Mouse (Mus musculus) lung, embryonic 15.5 days (tissue): Measurements from ENCODE around the gene Fcf1. TPM values are rescaled to one million over a fixed set of nuclear protein-coding genes. Genes with fewer than 3 reads are reported as not detected.

Experiments
- ATAC-seq: fragments of 200-750 bp; cut with Nextera tagmentation; 2 replicates; pipeline ENCODE4 v1.8.0; 2017; ENCODE audit warnings: moderate number of reproducible peaks, borderline replicate concordance; ENCODE audit not compliant: low FRiP score, low TSS enrichment; ENCODE audit errors: extremely low read depth
- H3K27ac ChIP-seq: fragments of 300-500 bp; sonication (generic); 2 replicates; pipeline ENCODE4 v1.5.1; 2015; ENCODE audit warnings: moderate library complexity, mild to moderate bottlenecking, inconsistent platforms
- H3K27me3 ChIP-seq: fragments of 300-500 bp; sonication (generic); 2 replicates; pipeline ENCODE4 v1.6.1; 2015; ENCODE audit warnings: inconsistent platforms
- H3K36me3 ChIP-seq: fragments of 300-500 bp; sonication (generic); 2 replicates; pipeline ENCODE4 v1.6.1; 2015; ENCODE audit warnings: inconsistent platforms
- H3K4me1 ChIP-seq: fragments of 300-500 bp; sonication (generic); 2 replicates; pipeline ENCODE4 v1.6.1; 2015; ENCODE audit warnings: inconsistent platforms
- H3K4me2 ChIP-seq: fragments of 300-500 bp; sonication (generic); 2 replicates; pipeline ENCODE4 v1.6.1; 2015; ENCODE audit warnings: inconsistent platforms, mild to moderate bottlenecking, moderate library complexity
- H3K4me3 ChIP-seq: fragments of 300-500 bp; sonication (generic); 2 replicates; pipeline ENCODE4 v1.5.1; 2015; ENCODE audit warnings: mild to moderate bottlenecking, inconsistent platforms
- H3K9ac ChIP-seq: fragments of 300-500 bp; sonication (generic); 2 replicates; pipeline ENCODE4 v1.6.1; 2015; ENCODE audit warnings: inconsistent platforms
- H3K9me3 ChIP-seq: fragments of 300-500 bp; sonication (generic); 2 replicates; pipeline ENCODE4 v1.6.1; 2016; ENCODE audit warnings: inconsistent platforms
- WGBS: fragments of 180-500 bp; shearing (Covaris S2); methylation state at CpG from one replicate; pipeline ENCODE4 v1.1.7; 2015; 5-methylcytosine and 5-hydroxymethylcytosine counted together
- polyA plus RNA-seq: library from polyadenylated mRNA; unstranded; fragments of >200 nt; fragmentation: Nextera tagmentation; extraction: Ambion mirVana; gene quantifications from 2 replicates; pipeline ENCODE4 v1.2.1, GENCODE M21; 2015

Gene Fcf1
- 139 and 144 TPM in 2 replicates for polyA plus RNA-seq

DNA sequence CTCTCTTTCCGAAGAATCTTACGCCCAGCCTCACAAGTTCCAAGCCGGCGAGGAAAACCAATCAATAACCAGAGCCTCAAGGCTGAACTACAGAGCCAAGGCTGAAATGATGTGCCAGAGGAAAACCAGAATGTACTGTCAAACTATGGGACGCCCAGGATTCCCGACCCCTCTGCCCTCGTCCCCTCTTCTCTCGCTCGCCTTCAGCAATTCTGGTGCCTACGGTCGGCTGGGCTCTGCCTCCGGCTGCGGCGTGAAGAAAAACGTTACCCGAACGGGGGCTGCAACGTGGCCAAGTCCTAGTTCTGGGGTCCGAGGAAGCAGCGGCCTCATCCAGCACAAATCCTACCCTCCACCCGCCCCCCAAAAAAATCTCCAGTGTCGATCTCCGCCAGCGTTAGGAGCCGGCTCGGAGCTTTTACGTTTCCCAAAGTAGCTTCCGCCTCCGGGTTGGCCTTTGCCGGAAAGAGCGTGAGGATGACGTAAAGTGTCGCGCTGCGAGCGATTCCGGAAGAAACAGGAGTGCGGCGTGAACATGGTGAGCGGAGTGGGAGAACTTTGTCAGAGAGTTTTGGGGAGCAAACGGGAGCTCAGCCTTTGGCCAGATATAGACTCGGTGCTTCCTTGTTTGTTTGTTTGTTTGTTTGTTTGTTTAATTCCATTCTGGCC lies at the start of gene Fcf1, which contains the start of gene Arel1:
Gene Fcf1 (plus strand): TSS at position 470 of the 669 bp plus-strand sequence.
Gene Arel1 (minus strand): TSS at position 473 of the 669 bp plus-strand sequence.
- Histone ChIP-seq H3K9me3 (no peaks in the 10 kb centered on the region), H3K9ac (peak within 1 kb of the TSS; percentile 70), H3K27me3 (no peaks in the 10 kb centered on the region), H3K4me1 (peaks cover 15% of the 10 kb centered on the region), H3K36me3 (peaks cover 21% of the 10 kb centered on the region), H3K27ac (0 out of 2 replicates have a peak within 1 kb of the TSS, but pooled peaks have one; percentile 34), H3K4me3 (peak within 1 kb of the TSS; percentile 84), H3K4me2 (peak within 1 kb of the TSS; percentile 75)
- peak; percentile 76 for ATAC-seq
- WGBS: under 1% methylated on average over 42 of the region's 42 CpGs

DNA sequence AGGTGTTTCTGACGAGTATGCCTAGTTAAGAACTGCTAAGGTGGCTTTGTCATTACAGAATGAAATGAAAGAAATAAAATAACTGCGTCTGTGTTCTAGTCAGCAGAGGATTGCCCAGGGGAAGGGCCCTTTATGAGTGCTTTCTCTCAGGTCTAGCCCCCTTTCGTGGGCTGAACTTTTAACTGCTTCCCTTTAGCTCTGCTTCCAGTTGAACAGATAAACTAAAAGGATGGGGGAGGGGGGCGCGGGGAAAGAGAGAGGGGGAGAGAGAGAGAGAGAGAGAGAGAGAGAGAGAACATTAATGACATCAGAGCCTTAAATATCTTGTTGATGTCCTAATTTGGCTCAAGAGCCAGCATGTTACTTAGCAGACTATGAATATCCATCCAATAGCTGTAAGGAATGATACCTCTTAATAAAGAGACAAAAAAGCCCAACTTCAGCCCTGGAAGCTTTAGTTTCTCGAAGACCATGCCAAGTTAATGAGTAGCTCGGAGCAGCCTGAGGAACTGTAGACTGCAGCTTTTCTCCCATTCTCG lies 48.7 kb upstream of the Fcf1 start:
- no peak overlapping the region for H3K4me3 ChIP-seq
- no peaks in the 10 kb centered on the region for H3K27me3 ChIP-seq
- H3K36me3 ChIP-seq: peaks cover 37% of the 10 kb centered on the region
- H3K4me2 ChIP-seq: no peak overlapping the region
- no peak overlapping the region for H3K27ac ChIP-seq
- WGBS: 69% methylated on average over 8 of the region's 8 CpGs
- no peaks in the 10 kb centered on the region for H3K4me1 ChIP-seq
- no peak overlapping the region for H3K9ac ChIP-seq
- no peak for ATAC-seq
- no peaks in the 10 kb centered on the region for H3K9me3 ChIP-seq

DNA sequence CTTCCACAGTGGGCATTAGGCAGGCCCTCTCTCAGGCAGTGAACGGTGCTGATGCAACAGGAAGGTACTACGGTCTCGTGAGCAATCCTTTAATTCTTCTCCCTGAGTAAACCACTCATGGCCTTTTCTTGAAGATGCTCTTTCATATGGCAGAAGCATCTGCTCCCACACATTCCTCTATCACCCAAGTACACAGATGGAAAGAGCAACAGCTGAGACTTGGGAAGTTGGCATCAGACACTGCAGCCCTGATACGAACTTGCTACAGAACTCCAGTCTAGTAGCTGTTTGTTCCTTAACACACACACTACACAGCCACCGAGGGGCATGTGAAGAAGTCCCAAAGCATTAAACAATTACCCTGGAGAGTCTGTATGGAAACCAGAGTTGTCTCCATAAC lies 46.4 kb upstream of the Fcf1 start:
- Histone ChIP-seq H3K27me3 (no peaks in the 10 kb centered on the region), H3K9ac (no peak overlapping the region), H3K4me1 (no peaks in the 10 kb centered on the region), H3K9me3 (no peaks in the 10 kb centered on the region), H3K4me2 (no peak overlapping the region), H3K4me3 (no peak overlapping the region), H3K36me3 (peaks cover 53% of the 10 kb centered on the region), H3K27ac (no peak overlapping the region)
- ATAC-seq: no peak
- 87% methylated on average over 5 of the region's 5 CpGs for WGBS

DNA sequence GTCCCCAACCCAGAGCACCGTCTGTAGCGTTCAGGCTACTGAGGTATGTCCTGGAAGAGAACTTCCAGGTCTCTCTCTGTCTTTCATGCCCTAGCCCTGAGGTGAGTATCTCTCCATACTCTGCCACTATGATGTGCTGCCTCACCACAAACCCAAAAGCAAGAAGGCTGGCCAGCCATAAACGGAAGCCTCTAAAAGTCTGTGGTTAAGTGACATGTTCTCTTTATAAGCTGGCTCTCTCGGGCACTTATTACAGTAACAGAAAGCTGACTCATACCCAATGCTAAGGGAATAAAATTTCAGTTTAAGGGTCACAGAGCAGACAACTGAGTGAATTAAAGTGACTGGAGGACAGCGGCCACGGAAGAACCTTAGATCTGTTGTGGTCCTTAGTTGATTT lies 44.2 kb upstream of the Fcf1 start:
- peaks cover 61% of the 10 kb centered on the region for H3K36me3 ChIP-seq
- H3K4me3 ChIP-seq: no peak overlapping the region
- no peak overlapping the region for H3K4me2 ChIP-seq
- H3K27ac ChIP-seq: no peak overlapping the region
- H3K27me3 ChIP-seq: no peaks in the 10 kb centered on the region
- no peak for ATAC-seq
- H3K4me1 ChIP-seq: no peaks in the 10 kb centered on the region
- no peaks in the 10 kb centered on the region for H3K9me3 ChIP-seq
- WGBS: 91% methylated on average over 6 of the region's 6 CpGs
- H3K9ac ChIP-seq: no peak overlapping the region

DNA sequence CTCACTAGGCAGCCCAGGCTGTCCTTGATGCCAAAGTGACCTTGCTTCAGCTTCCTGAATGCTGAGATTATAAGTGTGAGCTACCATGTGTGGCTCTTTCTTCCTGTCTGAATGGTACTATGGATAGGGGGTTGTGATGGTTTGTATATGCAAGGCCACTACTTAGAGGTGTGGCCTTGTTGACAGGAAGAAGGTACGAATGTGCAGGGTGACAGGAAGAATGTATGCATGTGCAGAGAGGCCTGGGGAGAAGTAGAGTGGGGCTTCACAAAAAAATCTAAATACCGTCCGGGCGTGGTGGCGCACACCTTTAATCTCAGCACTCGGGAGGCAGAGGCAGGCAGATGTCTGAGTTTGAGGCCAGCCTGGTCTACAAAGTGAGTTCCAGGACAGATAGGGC lies 38.5 kb upstream of the Fcf1 start:
- Histone ChIP-seq H3K4me1 (no peaks in the 10 kb centered on the region), H3K27me3 (no peaks in the 10 kb centered on the region), H3K27ac (no peak overlapping the region), H3K9me3 (no peaks in the 10 kb centered on the region), H3K9ac (no peak overlapping the region), H3K4me3 (no peak overlapping the region), H3K4me2 (no peak overlapping the region), H3K36me3 (peaks cover 69% of the 10 kb centered on the region)
- ATAC-seq: no peak
- 91% methylated on average over 6 of the region's 6 CpGs for WGBS

DNA sequence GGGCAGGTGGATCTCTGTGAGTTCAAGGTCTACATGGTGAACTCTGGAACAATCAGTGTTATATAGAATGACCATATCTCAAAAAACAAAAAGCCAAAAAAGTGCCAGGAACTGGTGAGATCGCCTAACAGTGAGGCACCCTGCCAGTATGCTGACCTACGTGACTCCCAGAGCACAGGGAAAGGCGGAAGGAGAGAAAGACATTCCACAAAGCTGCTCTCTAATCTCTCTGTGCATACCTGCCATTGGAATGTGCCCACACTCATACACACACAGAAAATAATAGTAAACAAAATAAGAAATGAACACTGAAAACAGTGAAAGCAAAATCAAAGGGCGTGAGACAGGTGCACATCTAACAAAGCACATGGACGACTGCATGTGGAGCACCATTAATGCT lies 35.4 kb upstream of the Fcf1 start:
- WGBS: 80% methylated on average over 5 of the region's 5 CpGs
- ATAC-seq: no peak
- Histone ChIP-seq H3K4me3 (no peak overlapping the region), H3K9me3 (no peaks in the 10 kb centered on the region), H3K9ac (no peak overlapping the region), H3K27ac (no peak overlapping the region), H3K36me3 (peaks cover 60% of the 10 kb centered on the region), H3K27me3 (no peaks in the 10 kb centered on the region), H3K4me2 (no peak overlapping the region), H3K4me1 (no peaks in the 10 kb centered on the region)

DNA sequence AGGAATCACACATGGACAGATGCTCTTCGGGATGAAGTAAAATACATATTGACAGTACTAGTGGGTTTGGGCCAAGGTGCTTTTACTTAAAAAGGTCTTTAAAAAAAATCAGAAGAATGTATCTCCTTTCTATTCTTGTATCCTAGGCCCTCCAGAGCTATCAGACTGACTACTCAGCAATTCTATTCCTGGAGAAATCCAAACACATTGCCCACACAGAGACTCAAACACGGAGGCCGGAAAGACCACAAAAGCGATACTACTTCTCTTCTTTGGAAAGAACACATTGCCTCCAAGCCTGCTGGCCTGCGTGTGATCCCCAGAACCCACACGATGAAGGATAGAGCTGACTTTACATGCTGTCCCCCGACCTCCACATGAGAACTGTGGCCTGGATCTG lies 31.6 kb upstream of the Fcf1 start:
- H3K4me1 ChIP-seq: 0 out of 2 replicates have a peak, but pooled peaks cover 3% of the 10 kb centered on the region
- no peak overlapping the region for H3K4me2 ChIP-seq
- H3K36me3 ChIP-seq: peaks cover 47% of the 10 kb centered on the region
- no peak for ATAC-seq
- no peak overlapping the region for H3K9ac ChIP-seq
- H3K4me3 ChIP-seq: no peak overlapping the region
- no peaks in the 10 kb centered on the region for H3K27me3 ChIP-seq
- WGBS: 81% methylated on average over 7 of the region's 7 CpGs
- H3K9me3 ChIP-seq: no peaks in the 10 kb centered on the region
- no peak overlapping the region for H3K27ac ChIP-seq

DNA sequence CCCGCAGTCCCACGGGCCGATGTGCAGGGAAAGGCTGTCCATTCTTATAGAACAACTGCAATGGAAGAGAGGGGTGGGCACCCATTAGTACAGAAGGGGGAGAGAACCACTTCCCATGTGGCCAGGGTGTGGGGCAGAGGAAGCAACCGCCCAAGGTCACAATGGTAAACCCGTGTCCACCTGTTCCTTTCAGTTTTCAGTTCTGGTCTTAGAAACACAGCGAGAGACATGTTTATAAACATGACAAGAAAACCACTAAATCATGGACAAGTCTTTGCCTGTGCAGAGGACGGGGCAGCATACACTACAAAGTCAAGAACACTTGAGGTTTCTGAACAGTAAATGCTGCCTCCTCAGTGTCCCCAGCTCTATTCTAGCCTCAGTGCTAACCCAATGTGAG lies 30.4 kb upstream of the Fcf1 start:
- H3K9me3 ChIP-seq: no peaks in the 10 kb centered on the region
- H3K27me3 ChIP-seq: no peaks in the 10 kb centered on the region
- peaks cover 39% of the 10 kb centered on the region; the same call in 1 of the 2 replicates for H3K36me3 ChIP-seq
- H3K4me3 ChIP-seq: no peak overlapping the region
- no peak overlapping the region for H3K27ac ChIP-seq
- 80% methylated on average over 7 of the region's 7 CpGs for WGBS
- H3K4me1 ChIP-seq: 0 out of 2 replicates have a peak, but pooled peaks cover 3% of the 10 kb centered on the region
- ATAC-seq: no peak
- H3K9ac ChIP-seq: no peak overlapping the region
- H3K4me2 ChIP-seq: no peak overlapping the region

DNA sequence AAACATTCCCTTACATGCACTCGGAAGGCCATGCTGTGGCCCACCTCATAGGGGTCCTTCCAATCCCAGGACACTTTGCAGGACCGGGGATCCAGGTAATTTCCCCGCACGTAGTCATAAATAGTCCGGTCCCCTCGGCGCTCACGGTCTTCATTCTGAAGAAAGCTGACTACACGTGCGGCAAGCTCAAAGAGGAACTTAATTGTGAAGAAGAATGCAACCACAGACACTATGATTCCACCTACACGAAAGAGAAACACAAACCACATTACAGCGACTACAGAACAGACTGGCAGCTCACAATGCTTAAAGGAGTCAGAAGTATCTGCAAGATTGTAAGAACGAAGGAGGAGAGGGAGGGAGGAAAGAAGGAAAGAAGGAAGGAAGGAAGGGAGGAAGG lies 29.0 kb upstream of the Fcf1 start:
- H3K4me1 ChIP-seq: 0 out of 2 replicates have a peak, but pooled peaks cover 3% of the 10 kb centered on the region
- H3K4me2 ChIP-seq: no peak overlapping the region
- H3K27ac ChIP-seq: no peak overlapping the region
- peaks cover 34% of the 10 kb centered on the region; the same call in 1 of the 2 replicates for H3K36me3 ChIP-seq
- no peak for ATAC-seq
- H3K4me3 ChIP-seq: no peak overlapping the region
- H3K9me3 ChIP-seq: no peaks in the 10 kb centered on the region
- H3K9ac ChIP-seq: no peak overlapping the region
- no peaks in the 10 kb centered on the region for H3K27me3 ChIP-seq
- WGBS: 91% methylated on average over 13 of the region's 13 CpGs

DNA sequence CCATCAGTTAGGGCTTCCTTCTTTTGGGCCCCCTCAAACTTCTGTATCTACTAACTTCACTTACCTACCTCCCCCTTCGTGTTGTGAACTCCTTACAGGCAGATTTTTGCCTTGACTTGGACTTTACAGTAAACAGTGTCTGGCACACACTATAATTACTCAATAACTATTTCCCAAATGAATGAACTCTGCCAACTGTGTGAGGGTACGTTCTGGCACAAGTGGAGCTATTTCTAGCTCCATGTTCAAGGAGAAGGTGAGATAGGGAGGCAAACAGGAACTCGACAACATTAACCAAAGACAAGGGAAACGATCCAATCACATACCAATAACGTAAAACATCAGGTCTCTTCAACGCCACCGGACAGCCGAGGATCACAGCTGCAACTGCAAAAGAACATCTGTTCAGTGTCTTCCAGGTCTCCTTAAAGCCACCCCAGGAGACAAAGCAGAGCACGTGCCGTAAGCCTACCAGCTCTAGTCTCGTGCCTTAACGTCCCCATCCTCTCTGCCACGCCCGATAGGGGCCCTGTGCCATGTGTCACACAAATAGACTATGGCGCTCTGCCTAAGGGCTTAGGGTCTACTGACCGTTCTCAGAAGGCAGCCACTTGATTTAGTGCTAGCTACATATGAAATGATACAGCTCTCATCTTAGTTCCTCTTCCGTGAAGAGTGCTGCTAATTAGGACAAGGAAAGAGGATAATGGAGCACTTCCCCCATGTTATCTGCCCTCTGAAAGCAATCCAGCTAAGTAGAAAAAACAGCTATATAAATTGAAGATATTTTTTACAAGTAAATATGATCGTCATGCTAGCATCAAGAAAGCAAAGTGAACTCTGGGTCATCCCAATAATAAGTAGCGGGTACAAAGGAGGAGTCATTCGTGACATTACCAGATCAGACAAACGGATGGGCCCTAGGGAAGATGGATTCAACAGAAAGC lies 27.4 kb upstream of the Fcf1 start:
- Histone ChIP-seq H3K27me3 (no peaks in the 10 kb centered on the region), H3K4me2 (no peak overlapping the region), H3K9ac (no peak overlapping the region), H3K36me3 (peaks cover 40% of the 10 kb centered on the region), H3K27ac (no peak overlapping the region), H3K9me3 (no peaks in the 10 kb centered on the region), H3K4me3 (no peak overlapping the region), H3K4me1 (0 out of 2 replicates have a peak, but pooled peaks cover 3% of the 10 kb centered on the region)
- ATAC-seq: no peak
- WGBS: 77% methylated on average over 21 of the region's 21 CpGs

DNA sequence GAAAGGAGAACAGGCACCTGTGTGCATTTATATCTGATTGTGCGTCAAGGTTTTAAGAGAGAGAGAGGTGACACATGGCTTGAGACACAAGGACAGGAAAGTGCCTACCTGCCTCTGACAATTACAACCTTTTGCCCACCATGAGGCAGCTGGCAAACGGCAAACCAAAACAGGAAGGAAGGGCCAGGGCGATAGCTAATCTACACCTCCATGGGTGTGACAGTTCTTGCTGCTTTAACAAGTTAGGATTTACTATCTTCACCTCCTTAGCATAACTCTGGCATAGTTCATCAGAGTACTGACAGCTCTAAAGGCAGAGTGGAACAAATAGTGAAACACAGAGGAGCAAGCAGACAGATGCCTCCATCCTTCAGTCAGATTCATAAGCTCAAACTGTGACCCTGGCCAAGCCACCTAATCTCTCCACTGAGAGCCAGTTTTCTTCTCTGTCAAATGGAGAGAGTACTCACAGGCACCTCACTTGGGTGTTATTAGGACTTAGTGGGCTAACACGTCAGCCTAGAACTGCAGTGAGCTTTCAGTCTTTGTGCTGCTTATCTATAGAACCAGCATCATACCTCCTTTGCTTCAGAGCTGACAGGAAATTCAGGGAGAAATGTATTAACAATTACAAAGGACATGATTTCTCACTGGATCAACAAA lies 26.4 kb upstream of the Fcf1 start:
- Histone ChIP-seq H3K4me2 (no peak overlapping the region), H3K36me3 (peaks cover 39% of the 10 kb centered on the region), H3K9ac (no peak overlapping the region), H3K27ac (no peak overlapping the region), H3K4me3 (no peak overlapping the region), H3K9me3 (no peaks in the 10 kb centered on the region), H3K27me3 (no peaks in the 10 kb centered on the region), H3K4me1 (0 out of 2 replicates have a peak, but pooled peaks cover 3% of the 10 kb centered on the region)
- WGBS: 66% methylated on average over 4 of the region's 4 CpGs
- no peak for ATAC-seq
